Mouse (Mus musculus) right cerebral cortex, postnatal 36 days (tissue): Measurements from ENCODE around the gene Plekhh3.
A peak's percentile ranks its signal among the peaks of the same experiment; 100 is the strongest.
"Not testable (repeated sequence)": the region's sequence is repeated elsewhere in the genome, so short reads cannot be mapped to it uniquely, and the experiment has no call there.

Experiments
- DNase-seq, 2 experiments: peaks; one replicate each; pipeline ENCODE4 v3.0.0; 2022; ENCODE audit warnings: low spot score in 2 of 2, mixed read lengths in 1 of 2

Plekhh3 gene

DNA sequence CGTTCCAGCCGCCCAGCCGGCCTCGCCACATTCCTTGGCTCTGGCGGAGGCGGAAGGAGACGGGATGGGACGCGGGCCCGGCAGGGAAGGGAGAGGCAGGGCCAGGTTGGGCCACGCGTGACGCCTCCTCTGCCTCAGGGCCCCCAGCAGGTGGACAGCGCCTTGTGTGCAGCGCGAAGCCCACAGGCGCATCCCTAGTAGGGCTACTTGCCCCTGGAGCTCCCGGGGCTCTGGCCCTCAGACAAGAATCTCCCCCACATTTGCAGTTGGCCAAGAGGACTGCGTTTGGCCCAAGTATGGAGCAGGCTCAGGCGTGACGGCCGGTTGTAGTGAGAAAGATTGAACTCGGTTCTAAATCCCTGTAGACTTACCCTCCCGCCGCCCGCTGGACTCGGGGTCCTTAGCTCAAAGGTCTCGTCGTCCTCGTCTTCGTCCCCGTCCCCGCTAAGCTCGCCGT lies 769 bp downstream of the Plekhh3 start, which contains the start of gene Cntnap1:
Gene Cntnap1, plus strand, starts transcription at position 170 of the 457 bp plus-strand sequence.
- DNase-seq: no peak

DNA sequence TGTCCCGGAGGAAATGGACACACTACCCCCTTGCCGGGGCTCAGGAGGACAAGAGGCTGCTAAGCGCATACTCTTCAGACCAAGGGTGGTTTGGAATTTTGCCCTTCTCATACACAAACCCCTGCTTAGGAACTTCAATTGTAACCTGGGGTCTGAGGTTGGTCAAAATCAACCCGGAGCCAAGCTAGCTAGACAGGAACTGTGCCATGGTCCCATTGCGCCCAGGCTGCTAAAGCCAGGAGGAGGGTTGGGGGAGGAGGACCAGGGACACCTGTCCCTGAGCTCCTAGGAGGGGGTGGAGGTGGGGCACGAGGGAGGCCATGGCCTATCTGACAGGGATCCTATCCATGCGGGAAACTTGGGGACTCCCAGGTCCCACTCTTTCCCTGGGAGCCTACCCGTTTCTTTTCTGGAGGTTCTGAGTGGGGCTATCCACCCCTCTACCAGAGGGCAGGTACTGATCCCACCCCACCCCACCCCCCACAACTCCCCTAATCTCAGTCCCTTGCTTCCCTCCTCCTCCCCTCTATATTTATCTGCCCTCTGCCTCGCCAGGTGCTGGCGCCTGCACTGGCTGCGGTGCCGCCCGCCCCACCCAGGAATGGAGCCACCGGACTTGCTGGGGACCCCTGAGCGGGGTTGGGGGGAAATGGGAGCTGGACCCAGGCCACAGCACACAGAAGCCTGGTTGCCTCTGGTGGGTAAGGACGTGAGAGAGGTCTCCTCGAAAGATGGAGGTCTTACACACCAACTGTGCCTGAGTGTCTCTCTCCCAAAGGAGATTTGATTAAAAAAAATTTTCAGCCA lies 1.6 kb downstream of the Plekhh3 start:
- no peak for DNase-seq

DNA sequence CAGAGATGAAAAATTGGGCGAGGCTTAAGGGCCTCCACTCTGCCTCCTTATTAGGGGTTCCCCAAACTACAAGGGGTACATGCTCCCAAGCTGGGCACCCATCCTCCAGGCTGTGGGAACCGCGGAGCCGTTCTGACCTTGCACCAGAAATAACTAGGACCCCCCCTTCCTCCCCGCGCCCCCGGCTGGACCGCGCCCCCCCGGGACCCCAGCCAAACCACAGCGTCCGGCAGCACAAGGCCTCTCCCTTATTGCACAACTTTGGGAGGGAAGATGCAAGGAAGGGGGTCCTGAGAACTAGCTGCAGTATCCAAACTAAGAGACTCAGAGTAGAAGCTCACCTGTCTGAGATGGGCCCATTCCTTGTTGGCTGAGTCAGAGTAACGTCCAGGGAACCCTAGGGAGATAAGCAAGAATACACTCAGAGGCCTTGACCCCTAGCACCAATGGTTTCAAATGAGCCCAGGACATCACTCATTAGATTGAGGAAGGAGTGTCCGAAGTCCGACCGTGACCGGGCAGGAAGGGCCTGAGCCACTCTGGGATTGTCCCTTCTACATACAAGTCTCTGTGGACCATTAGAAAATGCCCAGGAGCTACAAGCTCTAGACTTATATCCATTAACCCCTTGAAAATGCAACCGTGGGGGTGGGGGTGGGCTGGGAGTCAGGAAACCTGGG lies 2.7 kb downstream of the Plekhh3 start:
- DNase-seq: no peak

DNA sequence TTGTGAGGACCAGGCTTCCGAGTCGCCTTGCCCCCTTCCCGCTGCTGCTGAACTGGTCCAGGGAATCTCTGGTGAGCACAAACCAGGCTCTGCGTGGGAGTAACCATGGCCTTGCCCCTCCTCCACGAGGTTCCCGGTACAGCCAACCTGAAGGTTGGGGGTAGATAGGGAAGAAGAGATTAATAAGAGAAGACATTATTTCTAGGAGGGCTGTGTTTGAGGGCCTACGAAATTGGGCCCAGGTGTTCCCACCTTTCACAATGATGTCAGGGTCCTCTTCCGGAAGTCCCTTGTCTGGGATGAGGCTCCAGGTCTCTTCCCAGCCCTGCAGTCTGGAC lies 3.2 kb downstream of the Plekhh3 start:
- no peak for DNase-seq

- DNase-seq: no peak
Measured at GRCm38 (mm10) chr11:101167211-101167962, 3.8 kb downstream of the Plekhh3 start.

- no peak for DNase-seq
Measured at GRCm38 (mm10) chr11:101166357-101166756, 4.8 kb downstream of the Plekhh3 start.

DNA sequence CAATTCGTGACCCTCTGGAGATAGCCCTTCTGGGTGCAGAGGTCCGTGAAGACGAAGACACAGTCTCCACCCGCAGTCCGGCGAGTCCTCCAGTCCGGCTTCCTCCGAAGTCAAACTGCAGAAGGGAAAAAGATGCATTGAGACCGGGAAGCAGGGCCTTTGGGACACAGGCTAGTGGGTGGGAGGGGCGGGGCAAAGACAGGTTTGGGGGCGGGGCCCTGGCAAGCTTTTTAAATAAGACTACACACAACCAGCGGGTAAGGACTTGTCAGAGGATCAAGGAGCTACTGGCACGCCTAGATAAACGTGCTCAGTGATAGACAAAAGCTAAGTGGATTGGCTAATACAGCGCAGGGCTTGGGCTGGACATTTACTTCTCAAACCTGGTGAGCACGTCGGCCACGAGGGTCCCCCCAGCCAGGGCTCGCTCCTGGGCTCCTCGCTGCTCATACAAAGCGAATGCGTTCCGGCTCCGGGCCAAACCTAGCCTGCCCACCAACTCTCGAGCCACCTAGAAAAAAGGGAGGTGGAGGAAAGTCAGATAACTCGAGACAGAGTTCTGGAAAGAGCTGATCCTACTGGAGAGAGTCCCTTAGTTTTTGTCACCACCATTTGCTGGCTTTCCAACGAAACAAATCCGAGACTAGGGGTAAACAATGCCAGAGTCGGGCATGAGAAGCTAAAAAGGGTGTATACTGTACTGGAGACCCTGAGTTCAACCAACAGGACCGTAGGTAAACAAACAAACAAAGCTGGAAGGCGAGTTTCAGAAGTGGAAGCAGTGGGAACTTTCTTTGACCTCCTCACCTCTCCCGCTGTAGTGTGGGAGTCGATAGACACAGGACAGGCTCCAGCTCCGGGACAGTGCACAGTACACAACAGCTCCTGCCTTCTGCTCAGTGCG lies 6.2 kb downstream of the Plekhh3 start:
- no peak for DNase-seq

DNA sequence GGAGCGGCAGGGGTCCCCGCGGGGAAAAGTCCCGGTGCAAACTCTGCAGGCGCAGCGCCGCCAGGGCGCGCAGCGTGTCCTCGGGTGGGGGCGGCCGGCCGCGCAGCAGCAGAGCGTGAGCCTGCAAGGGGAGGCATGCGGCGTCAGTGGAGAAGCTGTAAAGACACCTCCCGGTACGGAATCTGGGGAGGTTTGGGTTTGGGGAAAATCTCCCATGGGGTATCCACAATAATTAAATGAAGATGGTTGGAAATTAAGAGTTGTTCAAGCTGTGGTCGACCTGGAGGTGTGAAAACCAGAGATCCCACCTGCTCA lies 6.8 kb downstream of the Plekhh3 start:
- no peak for DNase-seq

GRCm38 (mm10) chr11:101163476-101164350 lies 7.4 kb downstream of the Plekhh3 start:
- DNase-seq: no peak

GRCm38 (mm10) chr11:101162772-101163171 lies 8.4 kb downstream of the Plekhh3 start:
- no peak for DNase-seq

GRCm38 (mm10) chr11:101162301-101162700 lies 8.8 kb downstream of the Plekhh3 start:
- DNase-seq: no peak

- no peak for DNase-seq
Measured at GRCm38 (mm10) chr11:101161551-101161950, 9.6 kb downstream of the Plekhh3 start.

DNA sequence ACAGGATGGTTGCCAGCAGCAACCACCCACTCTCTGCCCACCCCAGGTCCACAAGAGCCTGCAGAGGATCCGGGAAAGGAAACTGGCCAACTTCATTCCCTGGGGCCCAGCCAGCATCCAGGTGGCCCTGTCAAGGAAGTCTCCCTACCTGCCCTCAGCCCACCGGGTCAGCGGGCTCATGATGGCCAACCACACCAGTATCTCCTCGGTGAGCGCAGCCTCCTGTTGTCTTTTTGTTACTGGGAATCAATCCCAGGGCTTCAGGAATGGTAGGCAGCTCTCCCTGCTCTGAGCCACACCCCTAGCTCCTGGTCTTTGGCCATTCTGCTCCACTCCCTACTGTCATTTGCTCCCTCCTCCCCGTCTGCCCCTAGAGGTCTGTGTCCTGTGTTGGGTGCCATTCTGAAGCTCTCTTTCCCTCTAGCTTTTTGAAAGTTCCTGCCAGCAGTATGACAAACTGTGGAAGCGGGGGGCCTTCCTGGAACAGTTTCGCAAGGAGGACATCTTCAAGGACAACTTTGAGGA lies 10.1 kb downstream of the Plekhh3 start:
- not testable (repeated sequence) for DNase-seq

DNA sequence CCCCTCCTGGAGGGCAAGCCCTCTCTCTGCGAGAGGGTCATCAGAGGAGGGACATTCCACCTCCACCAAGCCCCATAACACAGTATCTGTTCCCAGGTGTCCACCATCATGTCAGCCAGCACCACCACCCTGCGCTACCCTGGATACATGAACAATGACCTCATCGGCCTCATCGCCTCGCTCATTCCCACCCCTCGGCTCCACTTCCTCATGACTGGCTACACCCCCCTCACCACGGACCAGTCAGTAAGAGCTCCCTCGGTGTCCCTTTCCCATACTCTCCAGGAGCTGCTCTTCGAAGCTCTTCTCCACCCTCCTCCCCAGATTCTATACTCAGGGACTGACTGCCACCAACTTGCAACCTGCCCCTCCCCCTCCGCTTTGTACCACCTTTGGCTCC lies 11.0 kb downstream of the Plekhh3 start:
- DNase-seq: not testable (repeated sequence)

- DNase-seq: peak; percentile 82 to 84
Measured at GRCm38 (mm10) chr11:101155728-101156371, 15.3 kb downstream of the Plekhh3 start, which contains the start of gene Tubg2. Gene Tubg2 (plus strand): TSS chr11:101155907.

- no peak for DNase-seq
Measured at GRCm38 (mm10) chr11:101155151-101155550, 16.0 kb downstream of the Plekhh3 start.

GRCm38 (mm10) chr11:101154648-101155047 lies 16.5 kb downstream of the Plekhh3 start:
- DNase-seq: no peak

GRCm38 (mm10) chr11:101152825-101153224 lies 18.3 kb downstream of the Plekhh3 start:
- DNase-seq: no peak

GRCm38 (mm10) chr11:101151063-101151462 lies 20.1 kb downstream of the Plekhh3 start:
- DNase-seq: no peak
